Mouse (Mus musculus) gastrocnemius, adult 18-20 months (tissue): ENCODE measurements at regions not wholly inside any gene's neighbourhood (a gene's known extent, or its start where the extent isn't known, plus 50 kb on each side); places are given as distances from the start of the nearest gene placed in this dataset.
A peak's percentile ranks its signal among the peaks of the same experiment; 100 is the strongest.

Source experiments
- DNase-seq: peaks from one replicate; pipeline ENCODE4 v3.0.0; 2021; ENCODE audit warnings: low spot score

DNA sequence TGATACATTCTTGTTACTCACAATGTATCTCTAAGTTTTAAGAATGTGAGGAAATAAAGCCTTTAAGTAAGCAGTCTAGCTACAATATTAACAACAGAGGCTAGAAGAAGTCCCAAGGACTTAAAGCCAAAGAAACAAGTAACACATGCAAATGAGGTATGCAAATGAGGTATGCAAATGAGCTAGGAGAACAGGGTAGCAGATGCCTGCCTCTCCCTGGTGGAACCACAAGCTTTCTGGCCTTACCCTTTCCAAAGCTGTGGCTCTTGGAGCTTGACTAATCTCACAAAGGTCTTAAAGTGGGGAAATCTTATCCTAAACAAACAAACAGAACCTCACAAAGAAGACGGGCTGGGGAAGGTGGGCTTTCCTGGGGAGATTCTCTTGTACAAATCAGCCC lies 322.1 kb downstream of the Setd4 start:
- no peak for DNase-seq

- DNase-seq, result no peak
Measured at GRCm38 (mm10) chr16:93272636-93273035, 331.2 kb downstream of the Setd4 start.

DNA sequence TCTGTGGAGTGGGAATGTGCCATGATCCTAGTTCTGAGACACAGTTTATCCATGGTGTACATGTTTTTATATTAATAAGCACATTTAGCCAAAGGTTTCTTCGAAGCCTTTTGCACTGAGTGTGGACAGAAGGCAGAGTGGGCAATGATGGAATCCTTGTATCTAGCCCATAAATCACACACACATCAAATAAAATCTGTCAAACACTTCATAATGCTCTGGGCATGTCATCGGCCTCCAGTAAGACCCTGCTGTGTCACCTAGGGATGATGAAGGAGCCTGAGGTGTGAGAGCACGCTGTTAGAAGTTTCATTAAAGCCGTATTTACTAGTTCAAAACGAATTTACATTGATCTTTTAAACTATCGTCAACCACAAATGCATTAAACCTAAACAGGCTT lies 331.7 kb downstream of the Setd4 start:
- no peak for DNase-seq

DNA sequence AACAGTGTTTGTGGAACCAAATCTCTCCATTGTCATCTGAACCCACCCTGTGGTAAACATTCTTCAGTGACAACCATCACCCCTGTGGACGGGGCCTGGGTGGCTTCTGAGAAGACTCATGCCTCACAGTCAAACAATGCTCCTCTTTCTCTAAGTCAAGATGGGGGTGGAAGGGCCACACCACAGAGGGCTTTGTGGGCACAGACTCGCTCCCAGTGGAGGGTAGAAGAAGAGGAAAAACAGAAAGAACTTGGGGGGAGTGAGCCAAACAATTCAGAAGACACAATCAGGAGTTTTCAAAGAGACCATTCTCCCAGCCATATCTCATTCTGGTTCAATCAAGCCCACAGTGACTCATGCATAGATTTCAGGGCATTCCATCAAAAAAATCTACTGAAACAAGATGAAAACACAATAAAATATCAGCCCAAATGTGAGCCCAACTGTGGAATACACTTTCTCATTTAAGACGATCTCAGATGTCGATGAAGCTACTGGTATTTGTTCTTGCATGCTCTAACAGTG lies 339.7 kb downstream of the Setd4 start:
- no peak for DNase-seq

GRCm38 (mm10) chr16:93263141-93263815 lies 340.6 kb downstream of the Setd4 start:
- no peak for DNase-seq

DNA sequence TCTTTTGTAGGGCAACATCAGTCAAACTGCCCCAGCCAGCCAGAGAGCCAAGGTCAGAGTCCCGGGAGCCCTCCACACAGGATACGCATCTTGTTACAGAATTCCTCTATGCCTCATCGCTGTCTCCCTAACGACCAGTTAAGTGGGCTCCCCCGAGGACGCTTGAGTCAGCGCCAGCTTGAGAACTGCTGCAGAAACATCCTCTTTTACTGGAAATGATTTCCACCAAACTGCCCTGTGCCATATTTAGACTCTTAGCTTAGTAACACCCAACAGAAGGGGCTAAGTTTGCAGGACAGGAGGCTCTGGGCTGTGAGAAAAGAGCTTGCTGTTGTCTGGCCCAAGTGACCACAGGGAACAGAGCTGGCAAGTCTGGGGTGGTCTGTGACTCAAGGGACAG lies 357.0 kb downstream of the Setd4 start:
- DNase-seq, result peak; percentile 9

DNA sequence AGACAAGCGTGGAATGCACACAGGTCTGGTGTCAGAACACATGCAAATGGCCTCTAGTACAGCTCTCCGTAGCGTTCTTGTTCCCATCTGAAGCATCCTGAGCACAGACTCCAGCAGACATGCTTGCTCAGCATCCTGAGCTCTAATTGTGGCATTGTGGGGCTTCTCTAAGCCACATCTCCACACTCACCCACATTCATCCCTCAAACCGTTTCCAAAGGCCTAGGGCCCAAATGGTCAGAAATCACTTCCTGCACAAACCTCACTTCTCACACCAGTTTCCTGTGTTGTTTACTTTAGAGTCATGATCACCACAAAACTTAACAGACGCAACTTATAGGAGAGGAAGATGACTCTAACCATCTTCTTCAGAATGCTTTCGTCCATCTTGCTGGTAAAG lies 358.1 kb downstream of the Setd4 start:
- no peak for DNase-seq

- DNase-seq, result no peak
Measured at GRCm38 (mm10) chr16:93238898-93239297, 365.0 kb downstream of the Setd4 start.

- no peak for DNase-seq
Measured at GRCm38 (mm10) chr16:93238326-93238725, 365.5 kb downstream of the Setd4 start.

- DNase-seq, result no peak
Measured at GRCm38 (mm10) chr16:93225644-93226043, 378.2 kb downstream of the Setd4 start.

- DNase-seq, result no peak
Measured at GRCm38 (mm10) chr16:93225196-93225595, 378.7 kb downstream of the Setd4 start.

GRCm38 (mm10) chr16:93219731-93220130 lies 384.1 kb downstream of the Setd4 start:
- DNase-seq, result no peak

- no peak for DNase-seq
Measured at GRCm38 (mm10) chr16:93218402-93218801, 385.5 kb downstream of the Setd4 start.

DNA sequence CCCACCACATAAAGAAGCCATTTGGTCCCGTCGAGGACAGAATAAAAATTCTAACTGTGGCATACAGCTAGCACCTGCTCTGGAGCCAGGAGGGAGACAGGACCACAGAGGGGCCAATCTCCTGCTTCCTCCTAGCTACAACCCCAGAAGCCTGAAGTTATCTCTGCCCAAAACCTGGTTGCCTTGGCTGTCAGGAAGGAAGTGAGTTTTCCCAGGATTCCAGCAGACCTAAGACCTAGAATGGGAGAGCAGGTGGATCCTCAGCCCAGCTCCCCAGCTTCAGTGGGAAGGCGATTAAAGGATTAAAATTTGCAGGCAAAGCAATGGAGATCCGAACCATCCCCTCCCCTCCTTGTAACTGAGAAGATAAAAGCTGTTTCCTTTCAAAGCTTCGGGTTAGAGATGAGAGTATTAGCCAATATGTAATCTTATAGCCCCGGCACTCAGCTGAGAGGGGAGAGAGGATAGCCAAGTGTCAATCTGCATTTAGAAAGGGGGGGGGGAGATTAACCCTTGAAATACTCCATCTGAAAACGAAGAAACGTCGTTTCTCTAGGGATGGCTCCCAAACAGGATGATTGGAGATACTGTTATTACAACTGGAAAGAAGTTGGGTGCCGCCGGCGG lies 386.1 kb downstream of the Setd4 start:
- DNase-seq, result no peak

- no peak for DNase-seq
Measured at GRCm38 (mm10) chr16:93215630-93216029, 388.2 kb downstream of the Setd4 start.

- DNase-seq, result no peak
Measured at GRCm38 (mm10) chr16:93213618-93214017, 387.7 kb upstream of the Runx1 start.

GRCm38 (mm10) chr16:93207675-93208074 lies 381.7 kb upstream of the Runx1 start:
- DNase-seq, result no peak

GRCm38 (mm10) chr16:93207217-93207616 lies 381.3 kb upstream of the Runx1 start:
- no peak for DNase-seq

DNA sequence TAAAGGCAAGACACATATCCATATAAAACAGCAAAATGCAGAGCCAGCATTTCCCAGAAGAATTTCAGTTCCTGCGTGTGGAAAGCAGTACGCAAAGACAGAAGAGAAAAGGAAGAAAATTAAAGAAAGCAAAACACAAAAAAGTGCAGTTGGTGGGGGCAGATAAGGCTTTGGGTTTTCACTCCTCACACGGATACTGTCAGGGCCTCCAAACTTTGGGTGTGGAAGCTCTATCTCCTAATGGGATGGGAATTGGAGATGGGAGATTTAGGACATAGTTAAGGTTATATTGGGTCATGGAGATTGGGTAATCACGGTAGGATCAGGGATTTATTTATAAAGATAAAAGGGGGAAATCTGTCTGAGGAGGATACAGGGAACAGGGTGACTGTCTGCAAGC lies 380.4 kb upstream of the Runx1 start:
- no peak for DNase-seq

- DNase-seq, result no peak
Measured at GRCm38 (mm10) chr16:93204601-93205000, 378.7 kb upstream of the Runx1 start.

DNA sequence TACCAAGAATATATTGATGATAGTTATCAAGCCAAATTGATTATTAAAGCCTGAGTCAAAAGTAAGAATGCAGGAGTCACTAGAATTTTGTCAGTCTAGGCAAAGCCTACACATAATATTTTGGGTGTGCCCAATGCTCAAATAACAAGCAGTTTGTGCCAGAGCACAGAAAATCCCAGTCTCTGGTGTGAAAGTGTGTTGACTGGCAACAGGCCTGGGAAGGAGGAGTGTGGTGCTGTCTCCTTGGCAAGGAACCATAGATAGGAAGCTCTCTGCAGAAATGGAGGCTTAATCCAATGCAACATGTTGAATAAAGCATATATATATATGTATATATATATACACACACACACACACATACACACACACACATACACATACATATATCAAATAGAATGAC lies 376.6 kb upstream of the Runx1 start:
- DNase-seq, result no peak

GRCm38 (mm10) chr16:93197300-93197699 lies 371.4 kb upstream of the Runx1 start:
- no peak for DNase-seq

- DNase-seq, result no peak
Measured at GRCm38 (mm10) chr16:93193921-93194481, 368.1 kb upstream of the Runx1 start.
